In genomic region chr5:111331099-111331435, GRCm38 (mm10) we compare ENCODE assay signal across 8 mouse cellular contexts. TPM values are rescaled to one million over a fixed set of nuclear protein-coding genes. Genes with fewer than 3 reads are reported as not detected.
DNase-seq lines count a peak whose midpoint lies in the region; ATAC-seq and TF ChIP-seq lines count a peak whose summit lies in the region.

No protein-coding gene starts in this region.

- TF ChIP-seq POLR2A in olfactory bulb, adult 2 months (IDR thresholded peaks at IDR 0.05; ENCODE audit: insufficient read depth, low read depth, low read length) = no peak

- H3K27me3 ChIP-seq in embryonic facial prominence, embryonic 14.5 days (replicated peaks; ENCODE audit: control insufficient read depth, insufficient read depth, low read length) = no peaks in the 10 kb centered on the region
- H3K27me3 ChIP-seq in limb, embryonic 12.5 days = no peaks in the 10 kb centered on the region

- H3K4me2 ChIP-seq in embryonic facial prominence, embryonic 14.5 days (ENCODE audit: low read depth, low read length) = peak overlapping the region; percentile 79
- H3K4me2 ChIP-seq in limb, embryonic 12.5 days = peak overlapping the region; percentile 74

- peaks cover 14% of the 10 kb centered on the region for H3K4me1 ChIP-seq in embryonic facial prominence, embryonic 14.5 days (ENCODE audit: control insufficient read depth, insufficient read depth, low read length)
- peaks cover 12% of the 10 kb centered on the region for H3K4me1 ChIP-seq in limb, embryonic 12.5 days (replicated peaks)
- no peaks in the 10 kb centered on the region for H3K4me1 ChIP-seq in olfactory bulb, adult 2 months (ENCODE audit: control insufficient read depth, insufficient read depth, low read length)

- WGBS in embryonic facial prominence, embryonic 14.5 days = under 1% methylated on average over 14 of the region's 14 CpGs
- WGBS in limb, embryonic 12.5 days = under 1% methylated on average over 14 of the region's 14 CpGs
- WGBS in olfactory bulb, adult 2 months = under 1% methylated on average over 14 of the region's 14 CpGs

- no peaks in the 10 kb centered on the region for H3K9me3 ChIP-seq in embryonic facial prominence, embryonic 14.5 days (ENCODE audit: control insufficient read depth, low read length)
- H3K9me3 ChIP-seq in limb, embryonic 12.5 days = no peaks in the 10 kb centered on the region

- peak overlapping the region; percentile 97 for H3K9ac ChIP-seq in embryonic facial prominence, embryonic 14.5 days (ENCODE audit: low read depth, low read length)
- H3K9ac ChIP-seq in limb, embryonic 12.5 days (replicated peaks) = peak overlapping the region; percentile 93

- peaks cover 8% of the 10 kb centered on the region for H3K36me3 ChIP-seq in embryonic facial prominence, embryonic 14.5 days (ENCODE audit: control insufficient read depth, insufficient read depth, low read length)
- H3K36me3 ChIP-seq in limb, embryonic 12.5 days = peaks cover 24% of the 10 kb centered on the region

- no peak for TF ChIP-seq CTCF in olfactory bulb, adult 2 months (IDR thresholded peaks at IDR 0.05; ENCODE audit: insufficient read depth, low read depth, low read length)

- H3K27ac ChIP-seq in embryonic facial prominence, embryonic 14.5 days (replicated peaks; ENCODE audit: low read depth, low read length) = peak overlapping the region; percentile 90
- peak overlapping the region; percentile 89 for H3K27ac ChIP-seq in limb, embryonic 12.5 days
- H3K27ac ChIP-seq in olfactory bulb, adult 2 months (ENCODE audit: insufficient read depth, low read depth, low read length) = no peak overlapping the region

- ATAC-seq in embryonic facial prominence, embryonic 14.5 days (ENCODE audit: low read depth) = no peak
- ATAC-seq in limb, embryonic 12.5 days (ENCODE audit: insufficient number of reproducible peaks, insufficient read depth, low FRiP score, low TSS enrichment, low read depth) = no peak; the same call in 1 of the 2 replicates

- H3K4me3 ChIP-seq in embryonic facial prominence, embryonic 14.5 days (ENCODE audit: low read depth, low read length) = peak overlapping the region; percentile 98
- H3K4me3 ChIP-seq in limb, embryonic 12.5 days (replicated peaks) = peak overlapping the region; percentile 96
- peak overlapping the region; percentile 79 for H3K4me3 ChIP-seq in olfactory bulb, adult 2 months (ENCODE audit: insufficient read depth, low read depth, low read length)

- DNase-seq in embryo, embryonic 11.5 days (ENCODE audit: low read depth, low spot score) = peak; percentile 9
- DNase-seq in embryo, embryonic 10.5 days (ENCODE audit: low spot score) = no peak
- peak; percentile 22 for DNase-seq in 3T3-L1 (ENCODE audit: low read depth, low spot score)
- DNase-seq in embryonic facial prominence, embryonic 14.5 days (ENCODE audit: low spot score) = no peak
- no peak for DNase-seq in urinary bladder, adult 2 months (ENCODE audit: low spot score)
- no peak for DNase-seq in spleen, postnatal 14 days (ENCODE audit: low spot score in 2 of 2)

RNA-seq across cellular contexts. Expression of gene Pitpnb, which starts 0.5 kb away (rescaled TPM):
- 99.7 and 102 TPM in 2 replicates for polyA plus RNA-seq in embryonic facial prominence, embryonic 14.5 days (2014; fragmentation: Nextera tagmentation; extraction: Ambion mirVana)
- 111 and 114 TPM in 2 replicates for polyA plus RNA-seq in limb, embryonic 12.5 days (2016; fragmentation: Nextera tagmentation; extraction: Ambion mirVana)
- not detected in 2 replicates for polyA plus RNA-seq in olfactory bulb, adult 2 months (2012; ENCODE audit: insufficient read depth, insufficient read length, low replicate concordance, missing spikeins)
- 65.4 and 80.2 TPM in 2 replicates for polyA plus RNA-seq in urinary bladder, adult 2 months (2012; rRNA removed)

Comparison
In these comparisons a context has a peak if more than half of its experiments do, and no peak if none do; other contexts are left out.
1. DNase-seq: peak in embryo, embryonic 11.5 days (single experiment) and 3T3-L1 (single experiment); none in embryo, embryonic 10.5 days (single experiment), embryonic facial prominence, embryonic 14.5 days (single experiment), urinary bladder, adult 2 months (single experiment) and spleen, postnatal 14 days (0 of 2).
2. Peak in every context shown above with its lines, with median percentiles within 50 percentile points of each other: H3K4me3 ChIP-seq.